Mouse (Mus musculus): ENCODE measurements at regions not wholly inside any gene's neighbourhood (a gene's known extent, or its start where the extent isn't known, plus 50 kb on each side); places are given as distances from the start of the nearest gene placed in this dataset.
A peak's percentile ranks its signal among the peaks of the same experiment; 100 is the strongest.

GRCm38 (mm10) chr1:137865030-137865429 lies 310.5 kb downstream of the Ptprc start:
- DNase-seq (ENCODE audit: low spot score in 2 of 2), result no peak

GRCm38 (mm10) chr1:137863506-137863905 lies 312.0 kb downstream of the Ptprc start:
- DNase-seq (ENCODE audit: low spot score in 2 of 2), result no peak

DNA sequence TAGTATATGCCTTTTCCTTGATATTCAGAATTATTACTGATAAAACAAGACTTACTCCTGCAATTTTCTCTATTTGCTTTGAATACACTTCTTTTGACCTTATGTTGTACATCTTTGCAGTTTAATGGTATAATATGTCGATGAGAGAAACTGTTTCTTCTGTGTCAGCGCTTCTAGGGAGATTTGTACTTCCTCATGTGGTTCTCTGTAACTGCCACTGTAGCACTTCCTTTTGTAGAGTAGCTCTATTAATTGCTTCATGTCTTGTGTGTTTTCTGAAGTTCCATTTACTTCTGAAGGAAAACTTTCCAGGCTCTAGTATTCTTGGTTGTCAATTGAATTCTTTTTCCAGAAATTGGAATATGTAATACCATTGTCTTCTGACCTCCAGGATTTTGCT lies 323.2 kb downstream of the Ptprc start:
- no peak for DNase-seq (ENCODE audit: low spot score in 2 of 2)

DNA sequence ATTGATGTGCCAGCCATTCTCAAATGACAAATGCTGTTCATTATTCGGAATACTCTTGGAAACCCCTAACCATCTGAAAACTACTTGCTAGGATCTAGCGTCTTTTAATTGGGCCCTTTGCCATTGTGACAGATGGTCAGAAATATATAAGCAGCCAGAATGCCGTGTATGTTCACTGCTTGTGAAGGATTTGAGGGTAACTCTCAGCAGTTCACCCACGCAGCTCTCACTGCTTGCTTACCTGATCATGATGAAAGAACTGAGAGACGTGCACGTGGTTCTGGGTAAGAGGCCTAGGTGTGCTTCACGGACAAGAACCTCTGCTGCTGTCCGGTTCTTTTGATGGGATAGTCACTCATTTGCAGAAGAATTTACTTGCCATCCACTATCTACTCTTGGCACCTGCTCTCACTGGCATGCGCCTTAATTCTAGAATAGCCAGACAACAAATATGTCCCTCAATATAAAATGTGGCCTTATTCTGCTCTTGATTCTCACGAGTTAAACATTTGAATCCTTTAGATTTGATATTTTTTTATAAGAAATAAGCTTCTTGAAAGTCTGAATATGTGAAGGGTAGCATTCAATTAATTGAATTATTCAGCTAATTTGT lies 328.1 kb downstream of the Ptprc start:
- DNase-seq (ENCODE audit: low spot score in 2 of 2), result no peak

DNA sequence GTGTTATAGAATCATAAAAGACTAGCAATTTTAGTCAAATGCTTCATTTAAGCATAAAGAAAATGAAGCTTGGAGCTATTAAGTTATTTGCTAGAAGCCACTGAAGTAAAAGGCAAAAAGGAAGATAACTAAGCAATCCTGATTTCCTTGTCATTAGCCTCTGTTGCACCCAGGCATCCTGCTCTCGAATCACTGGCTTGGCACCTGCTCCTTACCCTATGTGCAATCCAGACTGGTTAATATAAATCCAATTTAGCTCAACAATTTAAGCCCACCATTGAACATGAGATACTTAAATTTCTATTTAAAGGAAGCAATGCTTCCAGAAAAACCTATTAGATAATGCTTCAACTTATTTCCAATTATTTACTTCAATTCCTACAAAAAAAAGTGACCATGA lies 328.7 kb downstream of the Ptprc start:
- no peak for DNase-seq (ENCODE audit: low spot score in 2 of 2)

DNA sequence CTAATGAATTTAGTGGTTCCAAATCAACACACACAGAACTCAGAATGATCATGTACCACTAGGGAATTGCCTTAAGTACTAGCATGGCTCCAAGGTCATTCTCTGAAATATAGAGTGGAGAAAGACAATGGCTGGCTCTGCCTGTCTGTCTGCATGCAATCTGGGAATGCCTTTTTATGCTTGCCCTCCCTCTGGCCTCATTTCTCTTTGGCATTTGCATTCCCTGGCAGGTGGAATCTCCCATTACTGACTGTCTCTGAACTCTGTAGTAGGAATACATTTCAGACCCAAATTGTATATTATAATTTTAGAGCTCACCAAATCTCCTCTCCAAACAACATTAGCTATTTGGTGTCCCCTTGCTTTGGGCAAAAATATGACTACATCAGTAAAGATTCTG lies 335.0 kb downstream of the Ptprc start:
- no peak for DNase-seq (ENCODE audit: low spot score in 2 of 2)

- no peak for DNase-seq (ENCODE audit: low spot score in 2 of 2)
These were observed 335.8 kb downstream of the Ptprc start for GRCm38 (mm10) chr1:137839703-137840102.

DNA sequence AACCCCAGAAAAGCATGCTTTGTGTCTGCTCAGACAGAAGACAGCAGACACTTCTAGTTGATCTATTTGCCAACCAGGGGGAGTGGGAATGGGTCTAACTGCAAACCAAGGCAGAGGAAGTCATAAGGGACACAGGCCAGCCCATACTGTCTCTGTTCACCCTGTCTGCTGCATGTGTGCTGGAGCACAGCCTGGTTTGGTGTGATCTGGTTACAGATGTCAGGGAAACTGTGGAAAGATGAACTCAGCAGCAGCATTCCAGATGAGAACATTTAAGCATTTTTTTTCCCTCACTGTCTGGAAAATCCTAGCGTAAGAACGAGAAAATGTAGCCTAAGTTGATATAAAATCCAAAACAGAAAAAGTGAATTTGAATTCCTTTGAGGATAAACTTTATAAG lies 336.2 kb downstream of the Ptprc start:
- no peak for DNase-seq (ENCODE audit: low spot score in 2 of 2)

DNA sequence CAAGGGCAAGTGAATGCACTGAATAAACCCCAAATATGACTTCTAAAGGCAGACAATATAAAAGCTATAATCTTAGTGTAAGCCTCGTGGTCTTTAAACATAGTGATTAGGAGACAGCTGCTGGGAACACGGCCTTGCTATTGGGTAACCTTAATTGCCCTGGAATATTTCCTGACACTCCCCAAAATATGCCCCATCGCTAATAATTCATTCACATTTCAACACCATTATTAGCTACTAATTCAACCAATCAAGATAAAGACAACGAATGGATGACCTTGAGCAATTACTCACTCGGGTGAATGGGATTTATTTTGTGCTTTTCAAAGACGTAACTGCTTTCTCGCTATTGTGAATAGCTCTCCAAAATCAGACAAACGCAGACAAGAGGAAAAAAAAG lies 337.2 kb downstream of the Ptprc start:
- DNase-seq (ENCODE audit: low spot score in 2 of 2), result no peak

DNA sequence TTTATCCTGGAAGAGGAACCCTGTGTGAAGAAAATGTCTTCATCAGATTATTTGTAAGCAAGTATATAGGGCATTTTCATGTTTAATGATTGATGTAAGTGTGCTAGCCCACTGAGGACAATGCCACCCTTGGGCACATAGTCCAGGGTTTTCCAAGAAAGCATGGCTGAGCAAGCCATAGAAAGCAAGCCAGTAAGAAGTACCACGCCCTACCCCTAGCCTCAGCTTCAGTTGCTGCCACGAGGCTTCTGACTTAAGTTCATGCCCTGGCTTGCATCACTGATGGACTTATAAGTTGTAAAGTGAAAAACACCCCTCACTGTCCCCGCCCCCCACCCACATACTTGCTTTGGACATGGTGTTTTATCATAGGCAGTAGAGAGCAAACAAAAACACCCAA lies 342.0 kb downstream of the Ptprc start:
- no peak for DNase-seq (ENCODE audit: low spot score in 2 of 2)

DNA sequence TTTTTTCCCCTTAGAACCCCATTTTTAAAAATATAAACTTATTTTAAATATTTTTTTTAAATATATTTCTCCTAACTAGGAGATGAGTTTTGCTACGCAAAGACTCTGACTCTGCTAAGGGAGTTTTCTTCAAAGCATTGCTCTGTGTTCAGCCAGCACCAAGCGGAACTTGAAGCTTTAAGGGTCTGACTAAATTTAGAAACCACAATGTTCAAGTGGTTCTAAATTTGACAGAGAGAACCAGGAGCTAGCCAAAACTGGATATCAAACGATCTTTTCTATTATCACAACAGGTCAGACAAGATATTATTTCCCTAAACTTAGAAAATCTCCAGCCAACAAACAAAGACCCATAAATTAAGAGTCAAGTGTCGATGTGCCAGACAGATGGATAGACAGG lies 344.2 kb downstream of the Ptprc start:
- DNase-seq (ENCODE audit: low spot score in 2 of 2), result no peak

- DNase-seq (ENCODE audit: low spot score in 2 of 2), result no peak
These were observed 348.1 kb downstream of the Ptprc start for GRCm38 (mm10) chr1:137827379-137827778.

DNA sequence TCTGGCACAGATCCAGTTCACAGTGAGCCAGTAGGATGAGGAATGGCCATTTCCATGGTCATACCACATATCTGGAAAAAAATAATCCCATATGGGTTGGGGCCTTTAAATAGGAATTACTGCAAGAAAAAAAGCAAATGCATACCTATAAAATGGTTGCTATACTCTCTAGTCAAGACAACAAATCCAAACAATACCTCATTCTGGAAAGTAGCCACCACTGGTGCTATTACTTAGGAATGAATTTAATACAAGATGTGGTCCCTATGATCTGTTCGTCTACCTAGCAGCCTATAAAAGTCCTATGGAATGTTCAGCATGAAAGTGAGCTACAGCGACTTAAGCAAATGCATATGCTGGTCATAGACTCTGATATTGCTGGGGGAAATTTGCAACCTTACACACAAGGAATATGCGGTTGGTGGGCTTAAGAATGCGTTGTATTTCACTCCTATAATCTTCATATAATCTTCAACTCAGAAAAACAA lies 360.1 kb downstream of the Ptprc start:
- no peak for DNase-seq (ENCODE audit: low spot score in 2 of 2)

GRCm38 (mm10) chr1:137814556-137814955 lies 361.0 kb downstream of the Ptprc start:
- DNase-seq (ENCODE audit: low spot score in 2 of 2), result no peak

- DNase-seq (ENCODE audit: low spot score in 2 of 2), result no peak
These were observed 361.8 kb downstream of the Ptprc start for GRCm38 (mm10) chr1:137813716-137814115.

DNA sequence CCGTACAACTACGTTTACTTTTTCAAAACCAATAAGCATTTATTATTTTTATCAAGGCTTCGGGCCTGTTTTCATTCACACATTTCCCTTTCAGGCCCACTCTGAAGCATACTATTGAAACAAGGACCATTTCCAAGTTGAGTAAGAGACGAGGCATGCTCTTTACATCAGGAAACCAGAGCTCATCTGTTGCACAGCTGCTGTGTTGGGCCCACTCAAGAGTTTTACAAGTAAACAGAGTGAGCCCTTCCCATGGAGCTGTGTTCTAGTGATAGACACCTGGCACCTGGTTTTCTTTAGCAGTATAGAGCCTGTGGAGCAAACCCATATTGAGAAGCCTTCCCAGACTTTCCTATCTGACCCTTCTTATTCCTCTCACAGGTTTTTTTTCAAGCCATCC lies 363.5 kb downstream of the Ptprc start:
- no peak for DNase-seq (ENCODE audit: low spot score in 2 of 2)

- DNase-seq (ENCODE audit: low spot score in 2 of 2), result peak in 1 of 2 experiments; percentile 16
These were observed 368.8 kb downstream of the Ptprc start for GRCm38 (mm10) chr1:137806742-137807141.

DNA sequence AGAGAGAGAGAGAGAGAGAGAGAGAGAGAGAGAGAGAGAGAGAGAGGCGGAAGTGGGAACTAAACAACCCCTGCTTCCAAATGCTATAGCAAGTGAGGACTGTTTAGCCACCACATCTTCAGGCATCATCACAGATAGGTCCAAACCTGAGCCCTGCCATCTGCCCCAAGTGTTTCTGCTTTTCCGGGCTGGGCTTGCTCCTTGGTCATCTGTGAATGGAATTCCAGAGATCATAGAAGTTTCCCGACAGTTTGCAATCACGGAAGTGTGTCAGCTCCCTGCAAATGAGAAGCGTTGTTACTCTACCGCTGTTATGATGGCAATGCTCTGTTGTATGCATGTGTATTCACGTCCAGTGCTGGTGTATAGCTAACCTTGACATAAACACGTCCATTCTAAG lies 369.3 kb downstream of the Ptprc start:
- no peak for DNase-seq (ENCODE audit: low spot score in 2 of 2)

DNA sequence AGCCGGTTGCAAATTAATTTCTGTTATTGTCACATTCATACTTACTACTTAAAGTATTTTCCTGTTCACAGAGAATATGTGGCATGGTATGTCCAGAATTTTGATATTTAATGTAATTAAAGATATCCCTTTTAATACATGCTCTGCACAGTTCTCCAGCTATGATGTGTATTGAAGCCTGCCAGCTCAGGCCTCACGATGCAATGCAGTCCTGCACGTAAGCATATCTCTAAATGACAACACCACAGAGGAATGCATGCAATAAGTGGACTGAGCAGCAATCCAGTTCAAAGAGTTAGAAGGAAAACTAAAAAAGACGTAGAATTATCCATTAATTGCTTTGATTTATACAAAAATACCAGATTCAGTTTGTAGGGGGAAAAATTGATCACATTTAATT lies 373.4 kb downstream of the Ptprc start:
- no peak for DNase-seq (ENCODE audit: low spot score in 2 of 2)

GRCm38 (mm10) chr1:137800752-137801151 lies 374.8 kb downstream of the Ptprc start:
- no peak for DNase-seq (ENCODE audit: low spot score in 2 of 2)

DNA sequence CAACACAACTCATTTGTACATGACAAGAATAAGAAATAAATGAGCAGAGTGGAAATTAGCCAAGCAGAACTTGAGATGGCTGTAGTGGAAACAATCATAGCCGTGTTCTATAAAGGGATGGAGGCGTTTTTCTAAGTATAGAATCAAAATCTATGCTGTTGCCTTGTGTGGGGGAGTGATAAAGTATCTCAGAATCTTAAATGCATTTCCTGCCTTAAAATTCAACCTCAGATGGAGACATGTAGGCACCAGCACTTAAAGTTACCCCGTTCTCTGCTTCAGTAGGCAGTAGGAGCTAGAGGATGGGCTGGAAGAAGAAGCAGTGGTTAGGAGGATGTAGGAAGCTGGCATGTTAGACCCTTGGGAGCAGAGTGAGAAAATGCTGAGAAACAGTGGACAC lies 386.7 kb downstream of the Ptprc start:
- no peak for DNase-seq (ENCODE audit: low spot score in 2 of 2)

GRCm38 (mm10) chr1:137786653-137787052 lies 388.9 kb downstream of the Ptprc start:
- DNase-seq (ENCODE audit: low spot score in 2 of 2), result no peak

GRCm38 (mm10) chr1:137774586-137774985 lies 400.9 kb downstream of the Ptprc start:
- DNase-seq (ENCODE audit: low spot score in 2 of 2), result no peak

- no peak for DNase-seq (ENCODE audit: low spot score in 2 of 2)
These were observed 414.7 kb downstream of the Ptprc start for GRCm38 (mm10) chr1:137760797-137761196.
